Mouse (Mus musculus): ENCODE data around the gene Top1. TPM values are rescaled to one million over a fixed set of nuclear protein-coding genes. Genes with fewer than 3 reads are reported as not detected.

Gene Top1
- polyA plus RNA-seq, 1 experiment from 2014 or later = 80.7 TPM

GRCm38 (mm10) chr2:160620279-160620963 lies 25.3 kb upstream of the Top1 start:
- H3K27me3 ChIP-seq = no peaks in the 10 kb centered on the region
- CTCF ChIA-PET = no interaction called here
- POLR2A ChIA-PET = no interaction called here
- DNase-seq (ENCODE audit: low read depth, low spot score) (no peak), ATAC-seq (peak; percentile 41)
- in situ Hi-C loops (cut with MboI; ENCODE audit: low pct_unique_long_range_greater_than_20kb) = no loop called here
- TF ChIP-seq CTCF (IDR thresholded peaks at IDR 0.05) = no peak

- no peak for TF ChIP-seq CTCF (IDR thresholded peaks at IDR 0.05)
Observed at GRCm38 (mm10) chr2:160621001-160621448, 24.7 kb upstream of the Top1 start.

GRCm38 (mm10) chr2:160621661-160622211 lies 24.0 kb upstream of the Top1 start:
- CTCF ChIA-PET = interaction anchor here (1.3 to 1.5 kb wide), 2 partner anchors 8 to 108 kb away, joined by 3 to 4 read pairs; no protein-coding TSS in a partner anchor
- DNase-seq (ENCODE audit: low read depth, low spot score) = peak; percentile 71
- no peaks in the 10 kb centered on the region for H3K27me3 ChIP-seq
- no peak for TF ChIP-seq CTCF (IDR thresholded peaks at IDR 0.05)
- POLR2A ChIA-PET = no interaction called here
- ATAC-seq = peak; percentile 36
- in situ Hi-C loops (cut with MboI; ENCODE audit: low pct_unique_long_range_greater_than_20kb) = no loop called here

More at GRCm38 (mm10) chr2:160621001-160621448, 24.7 kb upstream of the Top1 start:
- POLR2A ChIA-PET = no interaction called here
- H3K27me3 ChIP-seq = no peaks in the 10 kb centered on the region
- DNase-seq (ENCODE audit: low read depth, low spot score) (peak; percentile 47), ATAC-seq (peak; percentile 45)
- in situ Hi-C loops (cut with MboI; ENCODE audit: low pct_unique_long_range_greater_than_20kb) = no loop called here
- CTCF ChIA-PET = interaction anchor here (1.5 kb wide), 1 partner anchor 8 kb away, joined by 4 read pairs; no protein-coding TSS in a partner anchor

- H3K27me3 ChIP-seq = no peaks in the 10 kb centered on the region
- ChIA-PET CTCF (interaction anchor here (1.3 to 1.5 kb wide), 2 partner anchors 9 to 107 kb away, joined by 3 to 4 read pairs; no protein-coding TSS in a partner anchor), POLR2A (no interaction called here)
- ATAC-seq (no peak), DNase-seq (ENCODE audit: low read depth, low spot score) (no peak)
- in situ Hi-C loops (cut with MboI; ENCODE audit: low pct_unique_long_range_greater_than_20kb) = no loop called here
- no peak for TF ChIP-seq CTCF (IDR thresholded peaks at IDR 0.05)
Observed at GRCm38 (mm10) chr2:160622646-160623045, 23.0 kb upstream of the Top1 start.

- ATAC-seq (no peak), DNase-seq (ENCODE audit: low read depth, low spot score) (no peak)
- CTCF ChIA-PET = interaction anchor here (1.5 kb wide), 1 partner anchor 21 kb away, joined by 4 read pairs; no protein-coding TSS in a partner anchor
- H3K27me3 ChIP-seq = no peaks in the 10 kb centered on the region
- no peak for TF ChIP-seq CTCF (IDR thresholded peaks at IDR 0.05)
- POLR2A ChIA-PET = no interaction called here
- in situ Hi-C loops (cut with MboI; ENCODE audit: low pct_unique_long_range_greater_than_20kb) = no loop called here
Observed at GRCm38 (mm10) chr2:160623745-160624144, 21.9 kb upstream of the Top1 start.

- CTCF ChIA-PET = interaction anchor here (1.2 to 1.3 kb wide), 2 partner anchors 13 to 18 kb away, joined by 3 to 5 read pairs; partner anchors contain the start of gene Top1
- POLR2A ChIA-PET = no interaction called here
- in situ Hi-C loops (cut with MboI; ENCODE audit: low pct_unique_long_range_greater_than_20kb) = no loop called here
- ATAC-seq = no peak
- TF ChIP-seq CTCF (IDR thresholded peaks at IDR 0.05) = no peak
- no peaks in the 10 kb centered on the region for H3K27me3 ChIP-seq
- no peak for DNase-seq (ENCODE audit: low read depth, low spot score)
Observed at GRCm38 (mm10) chr2:160627207-160628025, 18.3 kb upstream of the Top1 start.

GRCm38 (mm10) chr2:160628055-160628454 lies 17.6 kb upstream of the Top1 start:
- in situ Hi-C loops (cut with MboI; ENCODE audit: low pct_unique_long_range_greater_than_20kb) = no loop called here

GRCm38 (mm10) chr2:160628666-160629527 lies 16.8 kb upstream of the Top1 start:
- ChIA-PET CTCF (interaction anchor here (1.2 kb wide), 1 partner anchor 12 kb away, joined by 5 read pairs; no protein-coding TSS in a partner anchor), POLR2A (no interaction called here)
- TF ChIP-seq CTCF (IDR thresholded peaks at IDR 0.05) = no peak
- no peak for DNase-seq (ENCODE audit: low read depth, low spot score)
- ATAC-seq = no peak
- H3K27me3 ChIP-seq = no peaks in the 10 kb centered on the region
- in situ Hi-C loops (cut with MboI; ENCODE audit: low pct_unique_long_range_greater_than_20kb) = no loop called here

More at GRCm38 (mm10) chr2:160628055-160628454, 17.6 kb upstream of the Top1 start:
- TF ChIP-seq CTCF (IDR thresholded peaks at IDR 0.05) = no peak
- no peaks in the 10 kb centered on the region for H3K27me3 ChIP-seq
- ATAC-seq = no peak
- DNase-seq (ENCODE audit: low read depth, low spot score) = no peak
- CTCF ChIA-PET = interaction anchor here (1.2 kb wide), 1 partner anchor 13 kb away, joined by 5 read pairs; no protein-coding TSS in a partner anchor
- POLR2A ChIA-PET = no interaction called here

- CTCF ChIA-PET = no interaction called here
- in situ Hi-C loops (cut with MboI; ENCODE audit: low pct_unique_long_range_greater_than_20kb) = no loop called here
- DNase-seq (ENCODE audit: low read depth, low spot score) (no peak), ATAC-seq (no peak)
- POLR2A ChIA-PET = no interaction called here
- H3K27me3 ChIP-seq = no peaks in the 10 kb centered on the region
- no peak for TF ChIP-seq CTCF (IDR thresholded peaks at IDR 0.05)
Observed at GRCm38 (mm10) chr2:160629528-160629830, 16.2 kb upstream of the Top1 start.

Measured in Patski (cell line).